Mouse (Mus musculus): Measurements from ENCODE around the gene Gm20765. TPM values are rescaled to one million over a fixed set of nuclear protein-coding genes. Genes with fewer than 3 reads are reported as not detected.

Gm20765 gene
- polyA plus RNA-seq, 1 experiment from 2014 or later: not detected

Other genes starting within 250 kb of the Gm20765 start
- gene Gm21293, start 42.5 kb upstream of the Gm20765 start, polyA plus RNA-seq (2015; fragmentation: Nextera tagmentation; extraction: Ambion mirVana): not detected in 2 replicates
- gene Gm6763, start 34.0 kb upstream of the Gm20765 start, polyA plus RNA-seq (2015; fragmentation: Nextera tagmentation; extraction: Ambion mirVana): not detected in 2 replicates
- not detected in 2 replicates for gene Gm8764, start 25.5 kb upstream of the Gm20765 start, polyA plus RNA-seq (2015; fragmentation: Nextera tagmentation; extraction: Ambion mirVana)
- not detected in 2 replicates for gene Gm21304, start 17.0 kb upstream of the Gm20765 start, polyA plus RNA-seq (2015; fragmentation: Nextera tagmentation; extraction: Ambion mirVana)
- not detected in 2 replicates for gene Gm21312, start 8.5 kb upstream of the Gm20765 start, polyA plus RNA-seq (2015; fragmentation: Nextera tagmentation; extraction: Ambion mirVana)
- gene Gm4340, start 8.5 kb downstream of the Gm20765 start, polyA plus RNA-seq (2015; fragmentation: Nextera tagmentation; extraction: Ambion mirVana): not detected in 2 replicates

All from intestine, embryonic 15.5 days (tissue).